Mouse (Mus musculus) naive thymus-derived CD4-positive, alpha-beta T cell, adult 2 months (primary cell): ENCODE results near the gene Itih2.
A peak's percentile ranks its signal among the peaks of the same experiment; 100 is the strongest.

Experiments used
- DNase-seq: peaks from one replicate; pipeline ENCODE4 v3.0.0-alpha.2; 2011; ENCODE audit warnings: low read depth

Itih2 gene

DNA sequence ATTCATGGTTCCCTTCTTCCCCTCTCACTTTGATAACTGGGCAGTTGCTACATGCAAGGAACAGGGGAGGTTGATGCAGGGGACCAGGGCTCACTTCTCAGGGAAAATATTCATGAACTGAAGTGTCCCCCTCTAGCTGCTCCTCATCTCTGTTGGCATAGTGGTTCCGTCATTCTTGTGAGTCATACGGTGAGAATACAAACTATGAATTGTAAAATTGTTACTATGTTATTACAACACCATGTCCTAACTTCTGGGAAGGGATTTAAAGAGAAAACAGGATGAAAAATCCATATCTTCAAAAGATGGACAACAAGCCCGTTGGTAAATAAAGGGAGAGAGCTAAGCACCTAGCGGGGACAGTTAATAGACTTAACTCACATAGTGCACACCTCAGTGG is at the start of gene Itih2:
TSS of gene Itih2 (minus strand) at position 101 of the 400 bp plus-strand sequence.
- DNase-seq, result no peak

GRCm38 (mm10) chr2:10169991-10170390 is 38.8 kb upstream of the Itih2 start:
- DNase-seq, result no peak

- no peak for DNase-seq
Observed at GRCm38 (mm10) chr2:10168016-10168415, 36.8 kb upstream of the Itih2 start.

DNA sequence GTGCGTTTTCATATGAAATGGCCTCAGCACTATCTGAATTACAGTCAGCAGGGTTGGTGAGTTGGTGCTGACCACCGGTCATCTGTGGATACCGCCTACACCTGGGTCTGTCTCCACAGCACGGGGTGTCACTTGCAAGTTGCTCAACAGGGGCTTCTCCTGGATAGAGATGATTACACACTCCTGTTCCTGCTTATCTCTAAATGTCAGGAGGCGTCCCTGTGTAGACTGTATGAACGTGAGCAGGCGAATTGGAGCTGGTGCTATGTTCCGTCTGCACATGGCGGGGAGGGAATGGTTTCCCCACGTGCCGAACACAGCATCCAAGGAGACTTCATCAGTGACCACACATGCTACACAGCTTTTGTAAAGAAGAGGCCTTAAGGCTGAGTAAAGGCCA is 36.1 kb upstream of the Itih2 start:
- DNase-seq, result no peak

- no peak for DNase-seq
Observed at GRCm38 (mm10) chr2:10166635-10167034, 35.4 kb upstream of the Itih2 start.

DNA sequence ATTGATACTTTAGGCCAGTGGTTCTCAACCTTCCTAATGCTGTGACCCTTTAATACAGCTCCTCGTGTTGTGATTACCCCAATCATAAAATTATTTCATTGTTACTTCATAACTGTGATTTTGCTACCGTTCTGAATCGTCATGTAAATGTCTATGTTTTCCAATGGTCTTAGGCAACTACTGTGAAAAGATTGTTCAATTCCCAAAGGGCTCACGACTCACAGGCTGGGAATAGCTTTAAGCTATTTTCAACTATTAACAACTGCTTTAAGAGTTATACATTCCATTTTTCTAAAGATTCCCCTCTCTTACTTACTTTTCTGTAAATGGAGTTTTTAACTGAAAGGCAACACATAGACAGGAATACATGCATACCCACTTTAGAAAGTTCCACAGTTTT is 30.8 kb upstream of the Itih2 start:
- no peak for DNase-seq

DNA sequence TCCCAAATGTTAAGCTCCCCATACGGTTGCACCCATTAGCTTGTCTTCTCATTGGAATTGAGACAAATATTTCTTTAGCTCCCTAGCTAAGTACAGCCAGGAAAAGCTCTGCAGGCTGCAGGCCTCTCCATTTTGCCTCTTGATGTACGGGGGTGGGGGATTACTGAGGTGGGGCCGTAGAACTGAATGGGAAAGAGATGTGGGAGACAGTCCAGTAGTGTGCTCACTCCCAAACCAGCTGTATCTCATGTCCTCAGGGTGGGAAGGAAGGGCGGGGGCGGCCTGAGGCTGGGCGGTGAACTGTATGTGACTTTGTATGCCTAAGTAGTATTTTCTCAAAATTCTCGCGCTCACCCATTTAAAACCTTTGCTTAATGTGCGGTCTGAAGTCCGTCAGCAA is 26.0 kb upstream of the Itih2 start:
- no peak for DNase-seq

GRCm38 (mm10) chr2:10153201-10154075 is 22.2 kb upstream of the Itih2 start, which contains the start of gene Itih5:
TSS of gene Itih5 (plus strand) at chr2:10153571.
- DNase-seq, result peak; percentile 68

GRCm38 (mm10) chr2:10152590-10152989 is 21.4 kb upstream of the Itih2 start:
- peak; percentile 64 for DNase-seq

DNA sequence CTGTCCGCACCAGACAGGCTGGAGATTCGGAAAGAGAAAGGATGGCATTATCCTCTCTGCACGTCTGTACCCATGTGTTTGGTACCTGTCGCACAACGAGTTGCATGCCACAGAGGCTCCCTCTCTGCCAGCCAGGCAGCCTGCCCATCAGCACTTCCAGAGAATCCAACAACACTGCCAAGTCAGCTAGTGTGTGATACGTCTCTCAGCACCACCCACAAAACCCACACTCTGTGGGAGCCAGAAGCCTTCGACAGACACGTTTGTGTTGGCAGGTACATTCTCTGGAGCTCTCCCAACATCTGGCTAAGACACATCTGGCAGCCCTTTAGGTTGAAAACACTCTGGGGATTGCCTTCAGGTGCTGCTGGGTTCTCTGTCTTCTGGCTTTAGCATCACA is 16.0 kb upstream of the Itih2 start:
- DNase-seq, result no peak

DNA sequence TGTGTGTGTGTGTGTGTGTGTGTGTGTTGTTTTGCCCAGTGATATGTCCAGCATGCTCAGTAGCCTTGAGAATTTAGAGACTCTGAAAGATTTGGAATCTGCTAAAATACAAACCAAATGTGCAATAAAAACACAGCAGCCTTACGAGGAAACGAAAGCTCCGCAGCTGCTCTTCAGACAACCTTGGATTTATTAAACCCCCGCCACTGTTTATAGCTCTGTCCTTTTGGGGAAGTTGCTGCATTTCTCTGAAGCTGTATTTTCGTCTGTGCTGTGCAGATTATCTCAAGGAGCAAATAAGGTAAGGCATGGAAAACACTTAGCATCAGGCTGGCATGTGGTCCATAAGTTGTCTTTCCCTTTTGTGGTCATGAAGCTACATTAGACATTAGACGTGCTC is 14.3 kb upstream of the Itih2 start:
- no peak for DNase-seq

GRCm38 (mm10) chr2:10142472-10143454 is 11.6 kb upstream of the Itih2 start:
- peak; percentile 87 for DNase-seq

DNA sequence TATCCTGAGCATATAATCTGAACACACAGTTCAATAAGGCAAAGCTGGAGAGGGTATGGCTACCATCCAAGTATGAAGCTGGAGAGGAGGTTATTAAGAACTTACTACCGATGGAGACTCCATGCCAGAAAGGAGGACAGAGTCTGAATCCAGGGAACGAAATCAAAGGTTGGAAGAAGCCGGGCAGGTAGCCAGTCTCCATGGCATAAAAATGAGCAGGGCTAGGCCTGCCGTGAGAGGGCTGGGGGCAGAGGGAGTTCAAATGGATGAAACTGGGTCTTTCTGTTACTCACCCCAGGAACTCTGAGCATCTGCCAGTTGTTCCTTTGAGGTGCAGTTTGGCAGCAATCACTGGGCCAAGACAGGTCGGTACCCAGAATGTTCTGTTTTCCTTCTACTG is 9.3 kb upstream of the Itih2 start:
- no peak for DNase-seq

DNA sequence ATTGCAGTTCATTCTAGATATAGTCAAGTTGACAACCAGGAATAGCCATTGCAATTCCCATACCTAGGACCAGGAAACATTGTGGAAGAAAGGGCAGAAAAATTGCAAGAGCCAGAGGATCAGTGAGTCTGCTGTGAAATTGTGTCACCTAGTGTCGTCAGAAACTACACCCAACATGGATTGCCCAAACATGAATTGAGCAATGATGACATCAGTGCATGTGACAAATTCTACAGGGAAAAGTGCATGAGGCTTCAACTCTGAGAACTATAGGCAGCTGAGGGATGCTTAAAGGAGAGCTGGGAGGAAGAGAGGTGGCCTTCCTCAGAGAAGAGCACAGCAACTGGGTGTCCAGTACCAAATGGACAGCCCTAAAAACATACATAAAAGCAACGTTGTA is 6.1 kb upstream of the Itih2 start:
- no peak for DNase-seq

- no peak for DNase-seq
Observed at GRCm38 (mm10) chr2:10133941-10134340, 2.7 kb upstream of the Itih2 start.

GRCm38 (mm10) chr2:10132128-10132527 is 932 bp upstream of the Itih2 start:
- no peak for DNase-seq

DNA sequence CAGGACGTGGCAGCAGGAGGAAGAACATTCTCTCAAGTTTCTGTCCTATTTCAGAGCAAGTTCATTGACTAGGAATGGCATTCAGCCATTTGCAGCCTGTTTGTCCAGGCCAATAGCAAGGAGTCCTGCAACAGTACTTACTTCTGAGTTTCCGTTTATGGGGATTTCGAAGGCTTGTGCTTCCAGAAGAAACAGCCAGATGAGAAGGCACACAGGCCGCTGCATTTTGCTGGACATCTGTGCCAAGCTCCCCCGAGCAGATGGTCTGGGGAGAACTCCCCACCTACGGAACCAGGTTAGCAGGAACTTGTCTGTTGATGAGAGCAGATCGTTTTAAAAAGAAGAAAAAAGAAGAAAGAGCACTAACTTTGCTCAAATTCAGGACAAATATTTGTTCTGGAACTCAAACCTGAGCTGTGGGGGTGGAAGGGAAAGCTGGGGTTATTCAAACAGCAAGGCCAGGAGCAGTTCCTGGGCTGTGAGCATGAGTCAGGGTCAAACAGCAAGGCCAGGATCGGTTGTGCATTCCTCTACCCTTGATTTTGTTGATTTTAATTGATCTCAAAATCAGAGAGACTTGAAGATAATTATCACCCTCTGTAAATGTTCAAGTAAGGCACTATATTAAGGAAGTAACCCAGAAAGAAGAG is 730 bp downstream of the Itih2 start:
- no peak for DNase-seq

DNA sequence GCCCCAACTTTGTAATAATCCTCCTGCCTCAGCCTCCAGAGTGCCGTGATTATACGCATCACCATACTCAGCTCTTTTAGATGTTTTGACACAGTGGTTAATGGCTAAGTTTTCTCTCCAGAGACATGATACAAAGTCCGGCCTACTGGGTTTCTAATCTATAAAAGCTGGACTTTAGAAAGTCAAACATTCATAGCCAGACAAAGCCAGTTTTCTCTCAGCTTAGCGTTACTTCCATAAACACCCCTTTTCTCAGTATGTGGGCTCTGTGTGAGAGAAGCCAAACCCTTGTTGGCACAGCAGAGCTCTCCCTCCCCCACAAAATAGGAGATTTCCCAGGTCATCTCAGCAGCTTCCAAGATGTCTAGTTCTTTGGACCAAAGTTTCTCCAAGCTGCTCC is 2.6 kb downstream of the Itih2 start:
- no peak for DNase-seq

GRCm38 (mm10) chr2:10127471-10127870 is 3.7 kb downstream of the Itih2 start:
- DNase-seq, result no peak

DNA sequence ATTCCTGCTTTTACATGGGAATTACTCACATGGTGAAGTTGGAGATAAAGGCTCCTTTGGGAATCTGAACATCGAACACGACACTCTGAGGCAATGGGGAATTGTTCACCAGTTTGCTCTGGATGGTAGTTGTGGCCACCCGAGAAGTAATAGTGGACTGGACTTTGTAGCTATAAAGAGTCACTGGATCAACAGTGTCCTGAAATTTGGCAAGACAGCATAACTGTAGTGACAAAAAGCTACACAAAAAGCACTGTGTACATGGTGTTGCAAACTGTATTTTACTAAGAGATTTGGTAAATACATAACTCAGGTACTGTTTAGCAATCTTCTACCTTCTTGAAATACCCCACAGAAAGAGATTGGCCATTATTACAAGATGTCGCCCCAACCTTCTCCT is 5.1 kb downstream of the Itih2 start:
- DNase-seq, result no peak

DNA sequence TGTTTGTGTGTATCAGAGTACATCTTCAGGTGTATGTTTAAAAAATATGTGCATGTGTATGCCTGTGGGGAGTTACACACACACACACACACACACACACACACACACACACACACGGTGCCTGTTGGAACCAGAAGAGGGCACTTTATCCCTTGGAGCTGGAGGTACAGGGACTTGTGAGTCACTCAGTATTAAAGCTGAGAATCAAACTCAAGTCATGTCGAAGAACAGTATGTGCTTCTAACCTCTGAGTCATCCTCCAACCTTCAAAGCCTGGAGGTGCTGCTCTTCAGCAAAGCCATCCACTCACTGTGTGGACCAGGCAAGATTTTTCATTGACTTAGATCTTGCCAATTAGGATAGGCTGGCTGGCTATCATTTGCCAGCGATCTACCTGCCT is 9.4 kb downstream of the Itih2 start:
- no peak for DNase-seq

GRCm38 (mm10) chr2:10119276-10119675 is 11.9 kb downstream of the Itih2 start:
- no peak for DNase-seq
